Mouse (Mus musculus) G1E (cell line): ENCODE results near the gene Tm6sf1.

Experiments
- CTCF ChIP-seq: IDR thresholded peaks from 2 replicates; pipeline ENCODE4 v1.5.1; 2012; ENCODE audit warnings: low read depth, low read length, inconsistent platforms, mixed read lengths
- GATA1 ChIP-seq: IDR thresholded peaks from 2 replicates; pipeline ENCODE4 v1.6.1; 2012; ENCODE audit warnings: borderline replicate concordance, low read length, inconsistent platforms, mixed read lengths
- GATA2 ChIP-seq: IDR thresholded peaks from 2 replicates; pipeline ENCODE4 v1.6.1; 2012; ENCODE audit warnings: low read depth, low read length, inconsistent platforms, borderline replicate concordance
- POLR2AphosphoS5 ChIP-seq: IDR thresholded peaks from 2 replicates; pipeline ENCODE4 v1.6.1; 2012; ENCODE audit warnings: low read depth, low read length, inconsistent platforms; ENCODE audit not compliant: insufficient replicate concordance
- TAL1 ChIP-seq: conservative IDR thresholded peaks from 2 replicates; pipeline ENCODE4 v1.6.1; 2012; ENCODE audit warnings: low read depth, low read length, inconsistent platforms, mixed read lengths

DNA sequence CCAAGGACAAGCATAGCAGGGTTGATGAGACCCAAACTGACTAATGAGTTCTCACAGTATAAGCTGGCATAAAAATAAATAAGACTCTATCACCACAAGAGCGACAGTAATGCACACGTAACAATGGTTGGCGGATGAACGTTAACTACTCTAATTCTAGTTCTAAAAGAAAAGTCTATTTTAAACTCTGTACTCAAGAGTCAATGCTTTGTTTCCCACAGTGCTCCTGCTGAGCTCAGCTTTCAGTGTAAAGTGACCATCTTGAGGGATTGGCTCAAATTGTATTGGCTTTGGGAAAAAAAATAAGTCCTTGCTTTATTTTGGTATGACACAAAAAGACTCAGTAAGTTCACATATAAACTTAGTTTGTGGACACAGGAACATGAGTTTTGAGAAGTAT, 26.3 kb downstream of the Tm6sf1 start:
- no peak for TF ChIP-seq CTCF
- TF ChIP-seq POLR2AphosphoS5 = no peak
- no peak for TF ChIP-seq GATA1
- TF ChIP-seq TAL1 = no peak
- no peak for TF ChIP-seq GATA2
